ENCODE assay signal across 10 mouse cellular contexts in the genomic region with DNA sequence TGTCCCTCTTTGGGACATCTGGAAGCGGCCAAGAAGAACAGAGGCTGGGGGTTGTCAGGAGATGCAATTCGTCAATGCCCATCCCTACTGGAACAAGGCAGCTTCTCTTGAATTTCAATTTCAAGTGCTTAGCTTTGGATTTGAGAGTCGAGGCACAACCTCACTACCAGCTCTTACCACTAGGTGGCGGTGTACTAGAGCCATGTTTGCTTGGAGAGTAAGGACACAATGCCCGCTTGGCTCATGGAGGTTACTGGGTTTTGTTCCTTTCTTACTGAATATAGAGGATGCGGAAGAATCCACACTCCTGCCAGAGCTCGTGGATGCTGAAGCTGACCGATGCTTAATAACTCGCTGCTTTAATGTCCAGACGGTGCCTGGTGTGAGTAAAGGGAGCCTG. TPM values are rescaled to one million over a fixed set of nuclear protein-coding genes. Genes with fewer than 3 reads are reported as not detected.
DNase-seq lines count a peak whose midpoint lies in the region; ATAC-seq and TF ChIP-seq lines count a peak whose summit lies in the region.
"Had no signal": no experiment of that assay in that cellular context is flagged by ENCODE, and none has a peak within 500 bp of the region (broad histone marks: within the 10 kb centered on the region; RNA-seq: fewer than 3 reads in every experiment).

No protein-coding gene starts in this region.

- no peak overlapping the region for H3K4me3 ChIP-seq in neural tube, embryonic 15.5 days (replicated peaks)
- H3K4me3 ChIP-seq in limb, embryonic 14.5 days (replicated peaks; ENCODE audit: low read length) = no peak overlapping the region
- H3K4me3 ChIP-seq: stomach, embryonic 15.5 days had no signal

- H3K9me3 ChIP-seq in neural tube, embryonic 15.5 days (replicated peaks) = no peaks in the 10 kb centered on the region
- no peaks in the 10 kb centered on the region for H3K9me3 ChIP-seq in limb, embryonic 14.5 days (ENCODE audit: control insufficient read depth, low read length)
- H3K9me3 ChIP-seq: stomach, embryonic 15.5 days had no signal

- no peak for TF ChIP-seq POLR2A in limb, embryonic 14.5 days (IDR thresholded peaks at IDR 0.05; ENCODE audit: borderline replicate concordance, extremely low read depth, insufficient read depth, insufficient read length)

- H3K27me3 ChIP-seq in neural tube, embryonic 15.5 days (replicated peaks) = no peaks in the 10 kb centered on the region
- no peaks in the 10 kb centered on the region for H3K27me3 ChIP-seq in limb, embryonic 14.5 days (ENCODE audit: control insufficient read depth, insufficient read depth, low read length)
- H3K27me3 ChIP-seq: stomach, embryonic 15.5 days had no signal

- H3K4me2 ChIP-seq in neural tube, embryonic 15.5 days = no peak overlapping the region
- no peak overlapping the region for H3K4me2 ChIP-seq in limb, embryonic 14.5 days (replicated peaks; ENCODE audit: low read depth, low read length, severe bottlenecking)
- H3K4me2 ChIP-seq: stomach, embryonic 15.5 days had no signal

- H3K9ac ChIP-seq in neural tube, embryonic 15.5 days (replicated peaks) = no peak overlapping the region
- H3K9ac ChIP-seq in limb, embryonic 14.5 days (ENCODE audit: low read depth, low read length, severe bottlenecking) = no peak overlapping the region
- H3K9ac ChIP-seq: stomach, embryonic 15.5 days had no signal

- no peaks in the 10 kb centered on the region for H3K4me1 ChIP-seq in neural tube, embryonic 15.5 days
- H3K4me1 ChIP-seq in limb, embryonic 14.5 days (ENCODE audit: control insufficient read depth, insufficient read depth, low read length) = no peaks in the 10 kb centered on the region
- H3K4me1 ChIP-seq: stomach, embryonic 15.5 days had no signal

- H3K36me3 ChIP-seq in neural tube, embryonic 15.5 days = no peaks in the 10 kb centered on the region
- H3K36me3 ChIP-seq in limb, embryonic 14.5 days (ENCODE audit: control insufficient read depth, insufficient read depth, low read length) = no peaks in the 10 kb centered on the region
- H3K36me3 ChIP-seq: stomach, embryonic 15.5 days had no signal

- WGBS in neural tube, embryonic 15.5 days = 82% methylated on average over 10 of the region's 10 CpGs
- WGBS in limb, embryonic 14.5 days = 79% methylated on average over 10 of the region's 10 CpGs

- ATAC-seq in neural tube, embryonic 15.5 days (ENCODE audit: low FRiP score) = no peak
- ATAC-seq in limb, embryonic 14.5 days (ENCODE audit: low FRiP score, low read depth) = no peak

- DNase-seq in neural tube, embryonic 10.5 days (ENCODE audit: extremely low spot score, low spot score) = peak; percentile 62
- peak; percentile 50 for DNase-seq in adrenal gland, postnatal 25 days
- DNase-seq in embryo, embryonic 9.5 days (ENCODE audit: extremely low spot score) = peak; percentile 42
- peak; percentile 42 to 74 for DNase-seq in kidney, adult 8-10 months
- peak; percentile 37 for DNase-seq in limb, embryonic 14.5 days (ENCODE audit: low spot score)
- peak; percentile 71 for DNase-seq in retina, postnatal 1 day
- DNase-seq in urinary bladder, postnatal 25 days (ENCODE audit: low spot score) = peak; percentile 55

- H3K27ac ChIP-seq in neural tube, embryonic 15.5 days (replicated peaks) = no peak overlapping the region
- H3K27ac ChIP-seq in limb, embryonic 14.5 days (replicated peaks; ENCODE audit: low read depth, low read length) = no peak overlapping the region
- H3K27ac ChIP-seq: stomach, embryonic 15.5 days had no signal

RNA-seq across cellular contexts. Expression of a gene that starts 32.2 kb away (rescaled TPM):
- not detected in 2 replicates for polyA plus RNA-seq in neural tube, embryonic 15.5 days (2015; fragmentation: Nextera tagmentation; extraction: Ambion mirVana)
- total RNA-seq in adrenal gland, postnatal 25 days (2021) = not detected in 2 replicates
- not detected in 2 replicates for polyA plus RNA-seq in limb, embryonic 14.5 days (2012; rRNA removed)
- polyA plus RNA-seq in limb, embryonic 14.5 days (2014; fragmentation: Nextera tagmentation; extraction: Ambion mirVana) = not detected in 2 replicates
- total RNA-seq: hematopoietic stem cell, adult 5-6 weeks had no signal

RNA-seq across cellular contexts. Expression of a gene that starts 35.4 kb away (rescaled TPM):
- not detected in 2 replicates for polyA plus RNA-seq in neural tube, embryonic 15.5 days (2015; fragmentation: Nextera tagmentation; extraction: Ambion mirVana)
- total RNA-seq in adrenal gland, postnatal 25 days (2021) = not detected in 2 replicates
- polyA plus RNA-seq in limb, embryonic 14.5 days (2012; rRNA removed) = 0.14 TPM in 1 of 2 replicates, not detected in the other
- polyA plus RNA-seq in limb, embryonic 14.5 days (2014; fragmentation: Nextera tagmentation; extraction: Ambion mirVana) = not detected in 2 replicates
- total RNA-seq: hematopoietic stem cell, adult 5-6 weeks had no signal
- polyA plus RNA-seq: stomach, embryonic 15.5 days had no signal
